Mouse (Mus musculus): ENCODE data around the gene Dpp7. TPM values are rescaled to one million over a fixed set of nuclear protein-coding genes. Genes with fewer than 3 reads are reported as not detected.

Dpp7 gene
- 10 to 100 TPM; 13.0 to 16.1 TPM for polyA plus RNA-seq (2017; shearing (Covaris generic))

DNA sequence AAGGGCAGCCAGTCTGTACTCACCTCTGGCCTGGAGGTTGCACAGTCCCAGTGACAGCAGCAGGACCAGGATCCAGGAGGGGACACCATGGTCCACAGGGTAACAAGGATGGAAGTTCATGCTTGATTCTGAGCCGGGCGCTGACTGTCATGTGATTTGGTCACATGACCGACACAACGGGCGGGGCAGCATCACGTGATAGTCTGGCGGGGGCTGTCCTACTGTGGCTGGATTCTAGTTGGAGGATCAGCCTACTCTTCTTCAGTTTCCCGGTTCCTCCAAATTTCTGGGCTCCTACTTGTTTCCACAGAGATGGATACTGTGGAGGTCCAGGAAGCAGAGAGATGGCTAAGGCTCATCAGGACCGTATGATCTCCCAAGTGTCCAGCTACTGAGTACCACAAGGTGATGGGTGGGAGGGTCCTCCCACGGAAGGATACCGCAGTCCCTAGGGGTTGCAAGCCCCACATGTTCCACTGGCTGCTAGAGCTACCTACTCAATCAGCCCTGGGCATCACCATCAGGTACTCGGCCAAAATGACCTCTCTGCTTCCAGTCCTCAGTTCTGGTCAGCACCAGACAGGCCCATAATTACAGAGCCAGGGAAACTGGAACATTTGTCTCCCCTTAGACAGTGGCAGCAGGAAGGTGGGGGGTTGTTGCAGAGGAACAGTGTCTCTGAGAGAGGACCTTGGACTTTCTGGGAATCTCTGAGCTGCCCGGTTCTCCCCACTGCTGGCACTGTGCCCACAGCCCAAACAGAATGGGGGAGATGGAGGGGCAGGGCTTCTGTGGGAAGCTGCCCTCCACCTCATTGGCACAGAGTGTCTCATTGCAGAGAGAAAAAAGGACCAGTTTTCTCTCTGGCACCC is at the start of gene Dpp7:
Gene Dpp7 (minus strand): TSS at position 152 of the 872 bp plus-strand sequence.

DNA sequence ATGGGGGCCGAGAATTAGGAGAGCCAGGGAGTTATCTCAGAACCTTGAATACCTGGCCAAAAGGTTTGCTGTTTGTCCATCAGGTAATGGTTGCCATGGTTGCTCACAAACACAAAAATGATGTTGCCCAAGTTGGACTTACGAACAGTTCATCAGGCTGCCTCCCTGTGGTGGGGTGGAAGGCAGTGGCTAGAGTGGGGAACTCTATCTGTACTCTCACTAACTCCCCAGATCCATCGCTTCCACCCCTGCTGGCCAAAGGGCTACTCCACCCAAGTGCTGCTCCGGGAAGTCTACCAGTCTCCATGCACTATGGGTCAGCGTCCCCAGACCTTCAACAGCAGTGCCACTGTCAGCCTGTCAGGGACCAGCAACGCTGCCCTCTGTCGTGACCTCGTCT is 42.9 kb upstream of the Dpp7 start, which contains the start of gene Npdc1:
Gene Npdc1 (plus strand): TSS at position 301 of the 400 bp plus-strand sequence.

DNA sequence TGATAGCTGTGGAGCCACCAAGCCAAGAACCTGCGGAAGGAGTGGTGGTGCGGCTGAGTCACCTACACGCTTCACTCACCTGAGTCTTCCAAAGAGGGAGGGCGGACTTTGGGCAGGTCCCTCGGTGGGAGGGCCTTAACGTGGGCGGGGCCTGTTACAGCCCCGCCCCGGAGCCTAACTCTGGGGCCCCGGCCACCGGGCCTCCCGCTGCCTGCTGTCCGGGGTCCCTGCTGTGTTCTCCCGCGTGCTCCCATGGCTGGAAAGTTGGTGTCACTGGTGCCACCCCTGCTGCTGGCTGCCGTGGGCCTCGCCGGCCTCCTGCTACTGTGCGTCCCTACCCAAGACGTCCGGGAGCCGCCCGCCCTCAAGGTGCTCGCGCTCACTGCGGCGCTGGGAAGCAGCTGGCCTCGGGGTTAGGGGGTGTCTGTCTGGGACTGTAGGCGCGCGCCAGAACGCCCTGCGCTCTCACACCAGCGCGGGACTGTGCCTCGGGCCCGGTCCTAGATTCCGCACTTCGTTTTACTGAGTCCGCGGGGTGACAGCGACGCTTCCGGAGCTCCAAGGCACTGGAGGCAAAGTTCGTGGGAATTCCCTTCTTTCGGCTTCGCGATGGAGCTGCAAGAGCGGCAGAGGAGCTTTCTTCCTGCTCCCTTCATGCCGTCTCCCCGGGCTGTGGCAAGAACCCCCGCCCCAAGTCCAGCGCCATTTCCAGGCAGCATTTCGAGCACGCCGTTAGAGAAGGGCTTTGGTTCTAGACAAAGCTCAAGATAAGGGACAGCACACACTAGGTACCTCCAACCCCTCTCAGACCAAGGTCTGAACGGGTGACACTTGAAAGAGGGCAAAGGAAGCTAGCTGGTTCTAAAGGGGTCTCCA is 39.8 kb upstream of the Dpp7 start, which contains the start of gene Entpd2:
Gene Entpd2 (plus strand): TSS at position 154 of the 876 bp plus-strand sequence.

DNA sequence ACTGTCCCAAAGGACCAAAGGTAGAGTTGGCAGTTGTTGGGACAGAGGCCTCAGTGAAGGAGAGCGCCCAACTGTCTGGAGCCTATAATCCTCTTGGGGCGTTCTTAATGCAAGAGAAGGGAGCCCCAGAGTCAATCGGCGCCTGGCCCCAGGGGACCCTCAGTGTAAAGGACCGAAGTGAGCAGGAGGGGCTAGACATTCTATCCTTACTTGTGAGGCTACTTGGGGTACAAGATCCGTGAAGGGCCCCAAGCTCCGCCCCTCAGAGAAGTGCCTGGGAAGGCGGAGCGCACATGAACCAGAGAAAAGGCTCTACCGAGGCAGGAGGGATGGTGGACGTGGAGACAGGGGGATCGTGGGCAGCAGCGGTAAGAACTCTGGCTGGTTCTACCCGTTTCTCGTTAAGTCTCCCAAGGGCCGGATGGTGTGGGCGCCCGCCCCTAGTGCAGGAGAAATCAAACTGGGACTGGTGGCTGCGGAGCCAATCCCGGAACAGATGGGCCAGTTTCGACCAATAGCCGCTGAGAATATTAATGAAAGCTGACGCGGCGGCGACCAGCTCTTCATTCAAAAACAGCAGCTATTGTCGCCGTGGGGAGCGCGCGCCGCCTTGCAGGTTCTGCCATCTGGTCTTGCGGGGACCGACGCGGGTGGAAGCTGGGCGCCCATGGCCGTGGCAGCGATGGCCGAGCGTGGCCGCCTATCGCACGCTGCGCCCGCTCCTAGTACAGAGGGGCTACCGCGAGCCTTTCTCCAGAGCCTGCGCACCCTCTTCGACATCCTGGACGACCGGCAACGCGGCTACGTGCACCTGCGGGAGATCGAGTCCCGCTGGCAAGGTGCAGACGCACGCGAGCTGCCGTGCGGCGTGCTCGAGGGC is 15.8 kb upstream of the Dpp7 start, which contains the start of gene Sapcd2:
Gene Sapcd2 (plus strand): TSS at position 558 of the 880 bp plus-strand sequence.

DNA sequence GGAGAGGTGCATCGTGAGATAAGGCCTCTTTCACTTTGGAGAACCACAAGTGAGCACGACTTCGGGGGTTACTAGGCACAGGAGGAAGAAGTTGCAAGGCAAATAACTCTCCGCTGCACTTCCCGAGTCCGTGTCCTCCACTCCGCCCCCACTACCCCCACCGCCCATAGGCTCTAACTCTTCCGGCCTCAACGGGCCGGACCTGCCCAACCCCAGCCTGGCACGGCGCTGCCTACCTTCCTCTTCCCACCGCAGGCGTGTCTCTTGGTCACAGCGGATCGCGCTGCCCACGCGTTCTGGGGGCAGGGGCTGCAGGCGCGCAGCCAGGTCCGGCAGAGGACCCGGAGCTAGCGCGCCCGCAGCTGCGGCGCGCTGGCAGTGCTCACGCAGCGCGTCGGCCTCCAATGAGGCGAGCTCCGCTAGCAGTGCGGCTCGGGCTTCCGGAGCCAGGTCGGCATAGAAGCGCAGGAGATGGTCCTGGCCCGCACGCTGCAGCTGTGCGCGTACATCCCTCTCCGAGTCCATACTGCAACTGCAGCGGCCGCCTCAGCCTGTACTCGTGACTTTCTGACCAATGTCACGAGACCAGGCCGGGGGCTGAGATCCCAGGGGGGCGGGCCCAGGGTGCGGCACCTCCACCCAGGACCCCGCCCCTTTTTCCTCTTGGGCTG is 9.1 kb upstream of the Dpp7 start, which contains the start of gene Uap1l1:
Gene Uap1l1 (minus strand): TSS at position 592 of the 671 bp plus-strand sequence.

DNA sequence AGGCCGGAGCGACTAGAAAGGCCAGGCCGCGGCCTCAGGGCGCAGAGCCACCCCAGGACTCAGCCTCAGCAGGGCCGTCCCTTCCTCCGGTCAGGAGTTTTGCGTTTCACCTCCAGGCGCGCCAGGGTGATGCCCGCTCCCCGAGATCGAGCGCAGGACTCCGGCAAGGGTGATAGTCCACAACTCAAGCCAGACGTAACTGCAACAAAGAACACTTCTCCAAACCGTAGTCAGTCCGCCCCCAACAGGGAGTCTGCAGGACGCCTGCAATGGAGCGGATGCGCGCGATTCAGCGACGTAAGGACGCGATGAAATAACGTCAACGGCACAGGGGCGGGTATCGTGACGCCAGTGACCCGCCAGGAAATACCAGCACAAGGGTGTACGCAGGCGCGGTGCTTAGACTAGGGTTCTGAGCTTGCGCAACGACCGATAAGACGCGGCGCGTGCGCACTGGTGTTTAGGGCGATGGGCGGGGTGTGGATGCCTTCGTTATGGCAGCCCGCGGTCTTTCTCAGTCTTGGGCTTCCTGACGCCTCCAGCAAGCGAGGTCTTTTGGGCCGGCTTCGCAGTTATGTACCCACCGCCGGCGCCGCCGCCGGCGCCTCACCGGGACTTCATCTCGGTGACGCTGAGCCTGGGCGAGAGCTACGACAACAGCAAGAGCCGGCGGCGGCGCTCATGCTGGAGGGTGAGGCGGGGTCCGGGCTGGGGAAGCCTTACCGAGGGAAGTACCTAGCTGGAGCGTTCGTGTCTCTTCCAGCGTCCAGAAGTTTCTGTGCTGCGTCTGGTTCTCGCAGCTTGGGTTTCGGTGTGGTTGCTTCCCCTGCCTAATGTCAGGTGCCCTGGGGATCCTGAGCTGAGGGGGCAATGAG is 23.6 kb downstream of the Dpp7 start, which contains the start of gene Man1b1:
Gene Man1b1 (plus strand): TSS at position 53 of the 875 bp plus-strand sequence.

DNA sequence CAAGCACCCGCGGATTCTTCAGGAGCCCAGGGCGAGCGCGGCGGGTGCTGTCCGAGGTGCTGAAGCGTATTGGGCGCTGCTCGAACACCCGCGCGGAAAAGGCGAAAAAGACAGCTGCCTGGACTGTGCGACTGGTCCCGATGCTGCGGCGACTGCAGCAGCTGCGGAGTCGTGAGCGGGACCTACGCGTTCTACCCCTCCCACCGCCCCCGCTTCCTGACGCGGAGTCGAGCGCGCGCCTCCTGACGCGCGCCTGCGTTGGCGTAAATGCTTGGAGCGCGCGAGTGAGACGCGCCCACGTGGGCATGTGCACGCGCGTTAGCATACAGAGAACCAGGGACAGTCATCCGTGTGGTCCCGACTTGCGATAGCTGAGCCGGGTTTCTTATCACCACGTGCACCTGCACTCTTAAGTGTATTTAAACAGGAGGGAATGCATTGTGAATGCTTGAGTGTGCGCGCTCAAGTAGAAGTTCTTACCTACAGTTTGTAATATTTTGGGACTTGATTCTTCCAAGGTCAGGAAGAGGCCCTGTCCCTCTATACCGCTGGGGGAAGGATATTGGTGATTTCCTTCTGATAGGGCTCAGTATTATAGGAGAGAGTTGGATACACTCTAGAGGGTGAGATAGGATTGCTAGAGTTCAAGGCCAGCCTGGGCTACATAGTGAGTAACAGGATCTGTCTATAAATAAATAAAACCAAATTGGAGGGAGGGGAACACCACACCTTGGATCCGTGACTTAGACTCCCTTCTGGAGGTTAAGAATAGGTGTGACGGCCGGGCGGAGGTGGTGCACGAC is 37.0 kb downstream of the Dpp7 start, which contains the start of gene Grin1:
Gene Grin1 (minus strand): TSS at position 217 of the 803 bp plus-strand sequence.

Other genes with a start within 250 kb of the Dpp7 start
- gene Nrarp, start 175.6 kb downstream of the Dpp7 start, polyA plus RNA-seq (2017; shearing (Covaris generic)) = 1 to 10 TPM; 3.6 to 4.7 TPM
- 100 to 1,000 TPM in 1 of 2 experiments, 10 to 100 TPM in 1; 82.2 to 121 TPM for gene Tor4a, start 159.5 kb downstream of the Dpp7 start, polyA plus RNA-seq (2017; shearing (Covaris generic))
- gene Nelfb, start 144.9 kb downstream of the Dpp7 start, polyA plus RNA-seq (2017; shearing (Covaris generic)) = 100 to 1,000 TPM; 104 to 121 TPM
- gene Stpg3, start 141.7 kb downstream of the Dpp7 start, polyA plus RNA-seq (2017; shearing (Covaris generic)) = not detected
- under 1 TPM in 1 of 2 experiments, not detected in 1; 0.44 TPM for gene Fam166a, start 137.6 kb downstream of the Dpp7 start, polyA plus RNA-seq (2017; shearing (Covaris generic))
- gene Tubb4b, start 131.7 kb downstream of the Dpp7 start, polyA plus RNA-seq (2017; shearing (Covaris generic)) = 100 to 1,000 TPM; 153 to 167 TPM
- under 1 TPM in 1 of 2 experiments, not detected in 1; 0.07 TPM for gene Slc34a3, start 122.0 kb downstream of the Dpp7 start, polyA plus RNA-seq (2017; shearing (Covaris generic))
- gene Rnf224, start 119.6 kb downstream of the Dpp7 start, polyA plus RNA-seq (2017; shearing (Covaris generic)) = under 1 TPM in 1 of 2 experiments, not detected in 1; 0.14 TPM
- 1 to 10 TPM; 1.2 to 4.3 TPM for gene Rnf208, start 114.1 kb downstream of the Dpp7 start, polyA plus RNA-seq (2017; shearing (Covaris generic))
- not detected for gene Cysrt1, start 113.9 kb downstream of the Dpp7 start, polyA plus RNA-seq (2017; shearing (Covaris generic))
- gene AL732309.1, start 109.5 kb downstream of the Dpp7 start, polyA plus RNA-seq (2017; shearing (Covaris generic)) = 1 to 10 TPM; 2.1 to 9.4 TPM
- gene Tmem203, start 100.9 kb downstream of the Dpp7 start, polyA plus RNA-seq (2017; shearing (Covaris generic)) = 10 to 100 TPM; 31.0 to 41.1 TPM
- 10 to 100 TPM; 10.9 to 12.4 TPM for gene Tprn, start 93.7 kb downstream of the Dpp7 start, polyA plus RNA-seq (2017; shearing (Covaris generic))
- 100 to 1,000 TPM; 140 TPM for gene Ssna1, start 83.9 kb downstream of the Dpp7 start, polyA plus RNA-seq (2017; shearing (Covaris generic))
- gene Anapc2, start 83.9 kb downstream of the Dpp7 start, polyA plus RNA-seq (2017; shearing (Covaris generic)) = 10 to 100 TPM; 78.1 to 84.1 TPM
- not detected for gene Tmem210, start 68.2 kb downstream of the Dpp7 start, polyA plus RNA-seq (2017; shearing (Covaris generic))
- not detected for gene Lrrc26, start 66.4 kb downstream of the Dpp7 start, polyA plus RNA-seq (2017; shearing (Covaris generic))
- gene Grin1, start 37.2 kb downstream of the Dpp7 start, polyA plus RNA-seq (2017; shearing (Covaris generic)) = under 1 TPM; 0.10 to 0.39 TPM
- gene Man1b1, start 24.0 kb downstream of the Dpp7 start, polyA plus RNA-seq (2017; shearing (Covaris generic)) = 10 to 100 TPM; 17.2 to 17.6 TPM
- gene Uap1l1, start 9.3 kb upstream of the Dpp7 start, polyA plus RNA-seq (2017; shearing (Covaris generic)) = 10 to 100 TPM; 50.7 to 71.9 TPM
- 1 to 10 TPM; 4.3 to 6.6 TPM for gene Sapcd2, start 16.0 kb upstream of the Dpp7 start, polyA plus RNA-seq (2017; shearing (Covaris generic))
- gene Entpd2, start 39.5 kb upstream of the Dpp7 start, polyA plus RNA-seq (2017; shearing (Covaris generic)) = under 1 TPM in 1 of 2 experiments, not detected in 1; 0.17 TPM
- 1 to 10 TPM; 1.1 to 4.0 TPM for gene Npdc1, start 43.0 kb upstream of the Dpp7 start, polyA plus RNA-seq (2017; shearing (Covaris generic))
- 10 to 100 TPM; 13.1 to 35.9 TPM for gene Fut7, start 66.9 kb upstream of the Dpp7 start, polyA plus RNA-seq (2017; shearing (Covaris generic))
- gene Abca2, start 72.3 kb upstream of the Dpp7 start, polyA plus RNA-seq (2017; shearing (Covaris generic)) = 10 to 100 TPM; 20.5 to 67.6 TPM
- 1 to 10 TPM; 1.1 to 2.4 TPM for gene Clic3, start 100.5 kb upstream of the Dpp7 start, polyA plus RNA-seq (2017; shearing (Covaris generic))
- gene Paxx, start 104.7 kb upstream of the Dpp7 start, polyA plus RNA-seq (2017; shearing (Covaris generic)) = 100 to 1,000 TPM in 1 of 2 experiments, 10 to 100 TPM in 1; 95.9 to 106 TPM
- gene Ptgds, start 113.7 kb upstream of the Dpp7 start, polyA plus RNA-seq (2017; shearing (Covaris generic)) = under 1 TPM in 1 of 2 experiments, not detected in 1; 0.63 TPM
- not detected for gene Lcn12, start 137.6 kb upstream of the Dpp7 start, polyA plus RNA-seq (2017; shearing (Covaris generic))
- 10 to 100 TPM; 64.4 to 86.7 TPM for gene Fbxw5, start 144.4 kb upstream of the Dpp7 start, polyA plus RNA-seq (2017; shearing (Covaris generic))
- gene C8g, start 145.4 kb upstream of the Dpp7 start, polyA plus RNA-seq (2017; shearing (Covaris generic)) = 1 to 10 TPM; 5.9 to 6.1 TPM
- gene Traf2, start 190.6 kb upstream of the Dpp7 start, polyA plus RNA-seq (2017; shearing (Covaris generic)) = 10 to 100 TPM; 52.5 to 80.6 TPM
- 100 to 1,000 TPM; 327 to 440 TPM for gene Edf1, start 201.5 kb upstream of the Dpp7 start, polyA plus RNA-seq (2017; shearing (Covaris generic))
- 1 to 10 TPM; 1.2 to 1.8 TPM for gene Mamdc4, start 218.5 kb upstream of the Dpp7 start, polyA plus RNA-seq (2017; shearing (Covaris generic))
- 10 to 100 TPM; 51.3 to 89.9 TPM for gene Phpt1, start 218.9 kb upstream of the Dpp7 start, polyA plus RNA-seq (2017; shearing (Covaris generic))
- gene Ajm1, start 225.4 kb upstream of the Dpp7 start, polyA plus RNA-seq (2017; shearing (Covaris generic)) = under 1 TPM; 0.58 to 0.69 TPM

All from activated CD4-positive, CD25-positive, alpha-beta regulatory T cell (primary cell).